Mouse (Mus musculus): ENCODE results near the gene Btnl4. TPM values are rescaled to one million over a fixed set of nuclear protein-coding genes. Genes with fewer than 3 reads are reported as not detected.

The Btnl4 gene
- polyA plus RNA-seq, 1 experiment: not detected

DNA sequence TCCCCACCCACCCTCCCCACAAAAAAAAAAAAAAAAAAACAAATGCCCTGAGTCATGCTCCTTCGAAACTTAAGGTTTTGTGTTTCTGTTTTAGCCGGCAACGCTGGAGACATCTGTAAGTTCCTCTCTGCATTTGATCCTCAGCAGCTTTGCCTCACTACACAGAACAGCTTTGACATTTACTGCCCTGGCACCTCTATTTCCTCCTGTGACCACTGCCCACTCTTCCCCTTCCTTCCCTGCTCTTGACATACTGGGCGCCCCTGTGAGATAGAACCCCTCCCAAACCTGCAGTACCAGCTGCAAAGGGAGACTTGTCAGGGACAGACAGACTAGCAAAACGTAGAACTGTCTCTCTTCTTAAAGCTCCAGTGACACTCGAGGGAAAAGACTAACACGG is 39.5 kb downstream of the Btnl4 start:
- TF ChIP-seq POLR2A (IDR thresholded peaks at IDR 0.05; ENCODE audit: borderline replicate concordance, low read depth, low read length): no peak
- TF ChIP-seq CTCF (IDR thresholded peaks at IDR 0.05; ENCODE audit: low read depth, low read length): no peak

DNA sequence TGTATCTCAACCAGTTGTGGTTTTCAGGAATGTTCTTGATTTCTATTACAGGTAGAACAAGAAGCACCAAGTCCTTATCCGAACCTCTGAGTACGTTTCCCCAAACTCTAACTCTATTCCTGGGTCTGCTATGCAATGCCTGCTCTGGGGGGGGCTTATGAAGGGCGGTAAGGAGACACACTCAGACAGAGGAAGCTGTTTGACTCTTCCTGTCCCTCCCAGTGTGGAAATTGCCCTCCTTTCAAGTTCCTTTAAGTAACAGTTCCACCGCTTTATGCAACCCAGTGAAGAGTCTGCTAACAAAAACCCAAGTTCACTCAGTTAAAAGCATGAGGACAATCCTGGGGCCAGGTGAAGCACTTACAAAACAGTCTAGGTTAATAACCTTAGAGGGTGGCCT is 40.0 kb downstream of the Btnl4 start:
- peak overlapping the region; percentile 79 for H3K27ac ChIP-seq (ENCODE audit: insufficient read depth, low read depth, low read length)
- TF ChIP-seq POLR2A (IDR thresholded peaks at IDR 0.05; ENCODE audit: borderline replicate concordance, low read depth, low read length) (no peak), CTCF (IDR thresholded peaks at IDR 0.05; ENCODE audit: low read depth, low read length) (no peak)
- no peak overlapping the region for H3K4me3 ChIP-seq (ENCODE audit: insufficient read depth, low read length)
- peaks cover 21% of the 10 kb centered on the region for H3K4me1 ChIP-seq (ENCODE audit: control insufficient read depth, insufficient read depth, low read length)

More for the DNA sequence above, 39.5 kb downstream of the Btnl4 start:
- Histone ChIP-seq H3K4me1 (ENCODE audit: control insufficient read depth, insufficient read depth, low read length) (peaks cover 21% of the 10 kb centered on the region), H3K4me3 (ENCODE audit: insufficient read depth, low read length) (peak overlapping the region; percentile 27), H3K27ac (ENCODE audit: insufficient read depth, low read depth, low read length) (peak overlapping the region; percentile 79)

DNA sequence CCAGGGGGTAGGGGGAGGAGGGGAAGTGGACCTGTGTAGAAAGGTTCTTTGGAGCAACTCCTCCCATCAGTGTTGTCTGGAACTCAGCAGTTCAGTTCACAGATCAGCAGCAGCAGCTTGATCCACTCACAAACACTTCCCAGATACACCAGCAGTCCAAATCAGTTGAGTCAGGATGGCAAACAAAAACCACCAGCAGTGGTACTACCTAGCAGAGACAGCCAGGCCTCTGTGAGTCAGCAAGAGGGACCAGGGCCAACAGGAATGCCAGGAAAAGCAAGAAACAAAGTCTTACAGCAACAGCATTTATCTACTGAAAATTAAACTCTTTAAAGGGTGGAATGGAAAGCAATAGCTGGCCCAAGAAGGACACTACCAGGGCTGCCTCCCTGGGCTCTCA is 49.5 kb downstream of the Btnl4 start:
- no peak overlapping the region for H3K4me3 ChIP-seq (ENCODE audit: insufficient read depth, low read length)
- H3K4me1 ChIP-seq (ENCODE audit: control insufficient read depth, insufficient read depth, low read length): no peaks in the 10 kb centered on the region
- no peak overlapping the region for H3K27ac ChIP-seq (ENCODE audit: insufficient read depth, low read depth, low read length)
- TF ChIP-seq CTCF (IDR thresholded peaks at IDR 0.05; ENCODE audit: low read depth, low read length): no peak
- TF ChIP-seq POLR2A (IDR thresholded peaks at IDR 0.05; ENCODE audit: borderline replicate concordance, low read depth, low read length): no peak

DNA sequence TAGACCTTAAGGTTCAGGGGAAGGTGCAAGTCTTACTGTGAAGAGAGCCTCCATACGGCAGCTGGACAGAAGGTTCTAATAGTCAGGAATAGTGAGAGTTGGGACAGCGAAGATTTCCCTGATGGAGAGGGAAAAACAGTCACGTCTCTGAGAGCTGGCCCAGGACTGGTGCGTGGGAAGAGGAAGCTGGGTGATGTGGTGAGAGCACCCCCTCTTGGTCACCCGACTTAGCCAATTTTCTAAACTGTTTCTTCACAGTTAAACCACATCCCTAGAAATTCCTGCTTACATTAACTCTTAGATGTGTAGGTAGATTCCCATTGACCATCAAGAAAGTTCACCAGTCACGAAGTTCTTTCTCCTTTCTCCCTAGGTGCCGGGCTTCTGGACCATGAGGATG is 57.1 kb downstream of the Btnl4 start:
- Histone ChIP-seq H3K4me3 (ENCODE audit: insufficient read depth, low read length) (no peak overlapping the region), H3K4me1 (ENCODE audit: control insufficient read depth, insufficient read depth, low read length) (no peaks in the 10 kb centered on the region), H3K27ac (ENCODE audit: insufficient read depth, low read depth, low read length) (no peak overlapping the region)
- TF ChIP-seq CTCF (IDR thresholded peaks at IDR 0.05; ENCODE audit: low read depth, low read length): no peak
- no peak for TF ChIP-seq POLR2A (IDR thresholded peaks at IDR 0.05; ENCODE audit: borderline replicate concordance, low read depth, low read length)

Other genes starting within 250 kb of the Btnl4 start
- 1.9 and 2.0 TPM in 2 replicates for gene H2-Ob, start 238.4 kb downstream of the Btnl4 start, polyA plus RNA-seq (2012; ENCODE audit: insufficient read depth, insufficient read length, missing spikeins)
- gene H2-Ab1, start 219.6 kb downstream of the Btnl4 start, polyA plus RNA-seq (2012; ENCODE audit: insufficient read depth, insufficient read length, missing spikeins): 1,609 and 1,701 TPM in 2 replicates
- gene H2-Aa, start 189.5 kb downstream of the Btnl4 start, polyA plus RNA-seq (2012; ENCODE audit: insufficient read depth, insufficient read length, missing spikeins): 2,467 and 2,568 TPM in 2 replicates
- gene H2-Eb1, start 171.5 kb downstream of the Btnl4 start, polyA plus RNA-seq (2012; ENCODE audit: insufficient read depth, insufficient read length, missing spikeins): 1,267 and 1,387 TPM in 2 replicates
- 0.31 TPM in 1 of 2 replicates, not detected in the other for gene H2-Eb2, start 151.7 kb downstream of the Btnl4 start, polyA plus RNA-seq (2012; ENCODE audit: insufficient read depth, insufficient read length, missing spikeins)
- gene Btnl2, start 122.5 kb downstream of the Btnl4 start, polyA plus RNA-seq (2012; ENCODE audit: insufficient read depth, insufficient read length, missing spikeins): 0.41 and 0.71 TPM in 2 replicates
- gene Btnl1, start 100.2 kb downstream of the Btnl4 start, polyA plus RNA-seq (2012; ENCODE audit: insufficient read depth, insufficient read length, missing spikeins): not detected in 2 replicates
- gene BC051142, start 78.5 kb downstream of the Btnl4 start, polyA plus RNA-seq (2012; ENCODE audit: insufficient read depth, insufficient read length, missing spikeins): 0.95 TPM in 1 of 2 replicates, not detected in the other
- not detected in 2 replicates for gene Btnl6, start 40.0 kb upstream of the Btnl4 start, polyA plus RNA-seq (2012; ENCODE audit: insufficient read depth, insufficient read length, missing spikeins)
- 0.78 and 1.3 TPM in 2 replicates for gene Notch4, start 87.0 kb upstream of the Btnl4 start, polyA plus RNA-seq (2012; ENCODE audit: insufficient read depth, insufficient read length, missing spikeins)
- 217 and 244 TPM in 2 replicates for gene Gpsm3, start 112.5 kb upstream of the Btnl4 start, polyA plus RNA-seq (2012; ENCODE audit: insufficient read depth, insufficient read length, missing spikeins)
- 85.9 and 90.0 TPM in 2 replicates for gene Pbx2, start 113.9 kb upstream of the Btnl4 start, polyA plus RNA-seq (2012; ENCODE audit: insufficient read depth, insufficient read length, missing spikeins)
- 1.3 and 2.2 TPM in 2 replicates for gene Ager, start 120.5 kb upstream of the Btnl4 start, polyA plus RNA-seq (2012; ENCODE audit: insufficient read depth, insufficient read length, missing spikeins)
- 110 and 116 TPM in 2 replicates for gene Rnf5, start 126.4 kb upstream of the Btnl4 start, polyA plus RNA-seq (2012; ENCODE audit: insufficient read depth, insufficient read length, missing spikeins)
- 93.0 and 101 TPM in 2 replicates for gene Agpat1, start 126.9 kb upstream of the Btnl4 start, polyA plus RNA-seq (2012; ENCODE audit: insufficient read depth, insufficient read length, missing spikeins)
- gene Egfl8, start 138.7 kb upstream of the Btnl4 start, polyA plus RNA-seq (2012; ENCODE audit: insufficient read depth, insufficient read length, missing spikeins): 4.9 and 9.0 TPM in 2 replicates
- 101 and 118 TPM in 2 replicates for gene Ppt2, start 151.2 kb upstream of the Btnl4 start, polyA plus RNA-seq (2012; ENCODE audit: insufficient read depth, insufficient read length, missing spikeins)
- gene Prrt1, start 152.2 kb upstream of the Btnl4 start, polyA plus RNA-seq (2012; ENCODE audit: insufficient read depth, insufficient read length, missing spikeins): 0.76 and 1.3 TPM in 2 replicates
- gene Fkbpl, start 167.4 kb upstream of the Btnl4 start, polyA plus RNA-seq (2012; ENCODE audit: insufficient read depth, insufficient read length, missing spikeins): 22.4 and 22.9 TPM in 2 replicates
- 42.6 and 62.7 TPM in 2 replicates for gene Atf6b, start 169.8 kb upstream of the Btnl4 start, polyA plus RNA-seq (2012; ENCODE audit: insufficient read depth, insufficient read length, missing spikeins)
- not detected in 2 replicates for gene Tnxb, start 193.2 kb upstream of the Btnl4 start, polyA plus RNA-seq (2012; ENCODE audit: insufficient read depth, insufficient read length, missing spikeins)

All from bone marrow macrophage, adult 2 months (primary cell).